Mouse (Mus musculus) lung, postnatal 0 days (tissue): ENCODE data around the gene Calhm5. TPM values are rescaled to one million over a fixed set of nuclear protein-coding genes. Genes with fewer than 3 reads are reported as not detected.
A peak's percentile ranks its signal among the peaks of the same experiment; 100 is the strongest.

Experiments
- ATAC-seq: fragments of 200-750 bp; cut with Nextera tagmentation; 2 replicates; pipeline ENCODE4 v1.8.0; 2017; ENCODE audit warnings: moderate library complexity
- DNase-seq: peaks from one replicate; pipeline ENCODE4 v3.0.0-alpha.2; 2016; ENCODE audit warnings: low spot score
- H3K27ac ChIP-seq: fragments of 300-500 bp; sonication (generic); 2 replicates; pipeline ENCODE4 v1.5.1; 2014; ENCODE audit warnings: antibody characterized with exemption, mild to moderate bottlenecking, low read length, mixed read lengths
- H3K27me3 ChIP-seq: fragments of 300-500 bp; sonication (generic); replicated peaks from 2 replicates; pipeline ENCODE4 v1.6.1; 2014; ENCODE audit warnings: low read length, mixed read lengths; ENCODE audit not compliant: insufficient read depth
- H3K36me3 ChIP-seq: fragments of 300-500 bp; sonication (generic); 2 replicates; pipeline ENCODE4 v1.6.1; 2014; ENCODE audit warnings: low read length, mixed read lengths; ENCODE audit not compliant: insufficient read depth
- H3K4me1 ChIP-seq: fragments of 300-500 bp; sonication (generic); 2 replicates; pipeline ENCODE4 v1.6.1; 2014; ENCODE audit warnings: antibody characterized with exemption, low read depth, low read length, mixed read lengths; ENCODE audit not compliant: insufficient read depth
- H3K4me2 ChIP-seq: fragments of 300-500 bp; sonication (generic); replicated peaks from 2 replicates; pipeline ENCODE4 v1.6.1; 2014; ENCODE audit warnings: low read depth, mild to moderate bottlenecking, low read length, moderate library complexity, mixed read lengths
- H3K4me3 ChIP-seq: fragments of 300-500 bp; sonication (generic); 2 replicates; pipeline ENCODE4 v1.5.1; 2014; ENCODE audit warnings: low read depth, low read length
- H3K9ac ChIP-seq: fragments of 300-500 bp; sonication (generic); replicated peaks from 2 replicates; pipeline ENCODE4 v1.6.1; 2014; ENCODE audit warnings: low read depth, mild to moderate bottlenecking
- H3K9me3 ChIP-seq: fragments of 300-500 bp; sonication (generic); 2 replicates; pipeline ENCODE4 v1.6.1; 2016; ENCODE audit warnings: low read length, mixed read lengths
- CTCF ChIP-seq: IDR thresholded peaks from 2 replicates; pipeline ENCODE4 v1.5.1; 2016; ENCODE audit warnings: antibody characterized with exemption, mild to moderate bottlenecking
- EP300 ChIP-seq: IDR thresholded peaks from 2 replicates; pipeline ENCODE4 v1.6.1; 2016; ENCODE audit warnings: antibody characterized with exemption, mild to moderate bottlenecking, control low read depth
- WGBS: fragments of 180-500 bp; shearing (Covaris S2); extraction: QIAGEN DNeasy Blood & Tissue Kit; methylation state at CpG from one replicate; pipeline ENCODE4 v1.1.7; 2014; 5-methylcytosine and 5-hydroxymethylcytosine counted together
- polyA plus RNA-seq: library from polyadenylated mRNA; unstranded; fragments of >200 nt; fragmentation: Nextera tagmentation; extraction: Ambion mirVana; gene quantifications from 2 replicates; pipeline ENCODE4 v1.2.1, GENCODE M21; 2015

Calhm5 gene
- 1.2 and 1.3 TPM in 2 replicates for polyA plus RNA-seq

DNA sequence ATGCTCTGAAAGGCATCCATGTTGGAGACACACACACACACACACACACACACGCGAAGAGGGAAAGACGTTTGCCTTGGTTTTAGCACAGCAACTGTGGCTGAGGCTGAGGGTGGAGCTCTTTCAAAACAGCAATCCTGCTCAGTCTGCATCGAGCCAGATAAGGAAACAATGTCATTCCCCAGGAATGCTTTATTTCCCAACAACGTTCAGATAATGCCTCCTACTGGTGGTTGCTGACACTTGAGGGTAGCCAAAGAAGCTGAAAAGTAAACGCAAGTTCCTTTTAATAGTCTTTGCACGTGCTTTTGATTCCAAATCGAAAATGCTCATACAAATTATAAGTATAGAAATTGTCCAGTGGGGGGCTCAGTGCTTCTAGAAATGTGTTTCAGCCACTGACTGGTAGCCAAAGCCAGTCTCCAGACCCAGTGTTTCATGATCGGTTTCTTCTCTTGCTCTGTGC is at the start of gene Calhm5:
TSS of gene Calhm5 (minus strand) at position 102 of the 466 bp plus-strand sequence.
- peak within 1 kb of the TSS; percentile 48 for H3K4me2 ChIP-seq
- 6% methylated on average over 9 of the region's 9 CpGs for WGBS
- H3K27ac ChIP-seq: peak within 1 kb of the TSS; percentile 54; the same call in 1 of the 2 replicates
- H3K4me1 ChIP-seq: no peaks in the 10 kb centered on the region; the same call in 1 of the 2 replicates
- H3K9me3 ChIP-seq: no peaks in the 10 kb centered on the region
- ATAC-seq (peak; percentile 98), DNase-seq (peak; percentile 96)
- no peaks in the 10 kb centered on the region for H3K36me3 ChIP-seq
- no peaks in the 10 kb centered on the region for H3K27me3 ChIP-seq
- TF ChIP-seq CTCF (peak; percentile 87), EP300 (peak; percentile 84)
- H3K9ac ChIP-seq: 0 out of 2 replicates have a peak within 1 kb of the TSS, but pooled peaks have one; percentile 12
- H3K4me3 ChIP-seq: peak within 1 kb of the TSS; percentile 20; the same call in 1 of the 2 replicates

DNA sequence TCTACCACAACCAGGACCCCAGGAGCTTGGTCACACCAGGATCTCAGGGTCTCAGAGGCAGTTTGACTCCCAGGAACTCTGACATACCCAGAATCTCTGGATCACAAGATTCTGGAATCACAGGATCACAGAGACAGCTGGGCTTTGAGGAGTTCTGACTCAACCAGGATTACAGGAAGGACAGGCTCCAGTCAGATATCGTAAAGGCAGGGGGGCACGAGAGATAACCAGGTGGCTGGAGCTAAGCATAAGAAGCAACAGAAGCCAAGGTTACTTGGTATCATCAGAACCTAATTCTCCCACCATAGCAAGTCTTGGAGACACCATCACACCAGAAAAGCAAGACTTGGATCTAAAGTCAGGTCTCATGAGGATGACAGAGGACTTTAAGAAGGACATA is 45.4 kb upstream of the Calhm5 start:
- ATAC-seq (no peak), DNase-seq (no peak)
- no peak overlapping the region for H3K9ac ChIP-seq
- H3K4me2 ChIP-seq: no peak overlapping the region
- TF ChIP-seq EP300: no peak
- no peak for TF ChIP-seq CTCF
- 80% methylated on average over 2 of the region's 2 CpGs for WGBS
- H3K36me3 ChIP-seq: no peaks in the 10 kb centered on the region
- H3K4me3 ChIP-seq: no peak overlapping the region
- H3K27ac ChIP-seq: no peak overlapping the region
- H3K4me1 ChIP-seq: no peaks in the 10 kb centered on the region
- H3K27me3 ChIP-seq: no peaks in the 10 kb centered on the region
- no peaks in the 10 kb centered on the region for H3K9me3 ChIP-seq

DNA sequence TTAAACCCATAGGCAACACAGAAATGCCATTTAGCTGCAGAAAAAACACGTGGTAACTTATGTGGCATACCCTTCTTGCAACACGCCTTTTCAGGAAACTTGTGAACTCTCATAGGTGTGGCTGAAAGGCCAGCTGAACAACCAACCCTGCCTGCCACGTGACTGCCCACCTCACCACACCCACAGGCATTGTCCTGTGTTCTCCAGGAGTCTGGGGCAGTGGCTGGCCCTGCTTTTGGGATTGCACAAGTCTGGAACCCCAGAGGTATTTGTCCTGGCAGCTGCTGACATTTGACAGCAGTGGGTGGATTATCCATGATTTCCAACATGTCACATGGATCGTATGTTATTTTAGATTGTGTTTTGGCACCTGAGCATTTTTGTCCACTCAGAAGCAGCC is 43.4 kb upstream of the Calhm5 start:
- Histone ChIP-seq H3K27me3 (no peaks in the 10 kb centered on the region), H3K36me3 (no peaks in the 10 kb centered on the region), H3K4me2 (no peak overlapping the region), H3K4me3 (no peak overlapping the region), H3K4me1 (no peaks in the 10 kb centered on the region), H3K9me3 (no peaks in the 10 kb centered on the region), H3K9ac (no peak overlapping the region), H3K27ac (no peak overlapping the region)
- ATAC-seq (no peak), DNase-seq (peak; percentile 27)
- no peak for TF ChIP-seq EP300
- TF ChIP-seq CTCF: no peak
- 50% methylated on average over 4 of the region's 4 CpGs for WGBS

DNA sequence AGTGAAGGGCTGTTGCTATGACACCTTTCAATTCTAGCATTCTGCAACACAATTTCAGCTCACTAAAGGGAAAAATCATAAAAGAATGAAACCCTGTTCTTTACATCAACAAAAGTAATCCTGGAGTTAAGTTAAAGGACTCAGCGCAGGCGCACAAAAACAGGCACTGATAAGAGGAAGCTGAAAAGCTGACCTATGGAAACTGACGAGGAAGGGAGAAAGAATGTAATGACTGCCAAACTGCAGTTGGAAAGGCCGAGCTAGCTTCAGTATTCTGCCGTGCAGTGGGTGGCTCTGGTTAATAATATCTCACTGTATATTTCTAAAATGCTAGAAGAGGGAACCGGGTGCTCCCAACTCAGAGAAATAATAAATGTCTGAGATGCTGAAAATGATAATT is 41.7 kb upstream of the Calhm5 start:
- no peak for ATAC-seq
- H3K4me1 ChIP-seq: no peaks in the 10 kb centered on the region
- H3K9me3 ChIP-seq: no peaks in the 10 kb centered on the region
- no peak overlapping the region for H3K9ac ChIP-seq
- no peak overlapping the region for H3K4me2 ChIP-seq
- no peak for TF ChIP-seq EP300
- no peak for TF ChIP-seq CTCF
- DNase-seq: no peak
- no peaks in the 10 kb centered on the region for H3K36me3 ChIP-seq
- 38% methylated on average over 6 of the region's 6 CpGs for WGBS
- no peak overlapping the region for H3K27ac ChIP-seq
- no peak overlapping the region for H3K4me3 ChIP-seq
- H3K27me3 ChIP-seq: no peaks in the 10 kb centered on the region

DNA sequence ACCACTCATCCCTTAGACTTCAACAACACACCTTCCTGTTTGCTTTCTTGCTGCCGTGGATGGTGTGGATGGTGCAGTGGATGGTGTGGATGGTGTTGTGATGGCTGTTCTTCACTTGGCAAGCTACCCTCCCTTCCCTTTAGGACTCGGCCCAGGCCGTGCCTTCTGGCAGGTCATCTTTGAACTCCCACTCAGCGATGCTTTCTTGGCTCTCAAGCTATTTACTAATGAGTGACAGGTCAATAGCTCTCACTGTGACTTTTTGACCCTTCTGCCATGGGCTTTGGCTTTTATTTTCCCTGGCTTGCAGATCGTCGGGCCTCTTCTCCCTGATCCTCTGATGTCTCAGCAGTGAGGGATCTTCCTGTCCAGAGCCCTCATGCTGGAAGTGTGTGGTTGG is 40.1 kb upstream of the Calhm5 start:
- Histone ChIP-seq H3K4me1 (no peaks in the 10 kb centered on the region), H3K27ac (no peak overlapping the region), H3K36me3 (no peaks in the 10 kb centered on the region), H3K4me2 (no peak overlapping the region), H3K27me3 (no peaks in the 10 kb centered on the region), H3K9ac (no peak overlapping the region), H3K4me3 (no peak overlapping the region), H3K9me3 (no peaks in the 10 kb centered on the region)
- WGBS: 16% methylated on average over 6 of the region's 6 CpGs
- no peak for TF ChIP-seq EP300
- no peak for TF ChIP-seq CTCF
- ATAC-seq: no peak
- DNase-seq: no peak

DNA sequence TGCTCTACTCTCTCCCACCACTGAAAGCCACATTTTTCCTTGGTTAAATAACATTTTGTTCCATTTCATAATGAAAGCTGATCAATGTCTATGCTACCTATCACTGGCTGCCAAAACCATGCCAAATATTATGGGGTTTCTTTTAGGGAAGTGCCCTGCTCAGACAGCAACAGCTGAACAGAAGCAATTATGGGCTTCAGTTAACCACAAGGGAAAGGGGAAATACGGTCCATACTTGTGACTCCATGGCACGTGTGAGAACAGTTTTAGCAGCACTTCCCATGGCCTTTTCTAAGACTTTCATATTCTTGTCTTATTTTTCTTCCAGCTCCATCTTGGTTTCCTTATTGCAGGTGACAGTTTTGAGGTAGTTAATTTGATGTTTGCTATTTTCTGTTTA is 35.0 kb upstream of the Calhm5 start:
- no peak overlapping the region for H3K4me3 ChIP-seq
- H3K9ac ChIP-seq: no peak overlapping the region

More for the DNA sequence above, 35.0 kb upstream of the Calhm5 start:
- no peaks in the 10 kb centered on the region for H3K9me3 ChIP-seq
- TF ChIP-seq EP300 (no peak), CTCF (no peak)
- no peak overlapping the region for H3K4me2 ChIP-seq
- ATAC-seq: no peak
- 73% methylated on average over 2 of the region's 2 CpGs for WGBS
- H3K4me1 ChIP-seq: no peaks in the 10 kb centered on the region
- peak; percentile 34 for DNase-seq
- H3K36me3 ChIP-seq: no peaks in the 10 kb centered on the region
- no peaks in the 10 kb centered on the region for H3K27me3 ChIP-seq
- H3K27ac ChIP-seq: no peak overlapping the region
